Mouse (Mus musculus) MEL (cell line): ENCODE data around the gene Wdr90. TPM values are rescaled to one million over a fixed set of nuclear protein-coding genes. Genes with fewer than 3 reads are reported as not detected.

Source experiments
- DNase-seq: peaks from one replicate; pipeline ENCODE4 v3.0.0; 2011; ENCODE audit warnings: low read depth, low spot score
- H3K27ac ChIP-seq: 2 replicates; pipeline ENCODE4 v1.5.1; 2012; ENCODE audit warnings: low read depth, mild to moderate bottlenecking, control low read depth, low read length, moderate library complexity; ENCODE audit not compliant: control insufficient read depth
- H3K27me3 ChIP-seq, 2 experiments: fragments of 150-350 bp in 1 of 2; sonication (generic) in 1 of 2; 2 replicates each; pipeline ENCODE4 v1.6.1; 2012; ENCODE audit warnings: low read length in 2 of 2, mild to moderate bottlenecking in 2 of 2, improper control_type of control experiment in 1 of 2, moderate library complexity in 1 of 2; ENCODE audit not compliant: insufficient read depth in 2 of 2, control insufficient read depth in 1 of 2
- H3K36me3 ChIP-seq, 2 experiments: 2 replicates each; pipeline ENCODE4 v1.6.1; 2012 to 2014; ENCODE audit warnings: low read length in 2 of 2, improper control_type of control experiment in 1 of 2, inconsistent platforms in 1 of 2, mild to moderate bottlenecking in 1 of 2; ENCODE audit not compliant: insufficient read depth in 2 of 2, control insufficient read depth in 1 of 2
- H3K4me1 ChIP-seq, 2 experiments: fragments of 150-350 bp in 1 of 2; sonication (generic) in 1 of 2; 2 replicates each; pipeline ENCODE4 v1.6.1; 2012; ENCODE audit warnings: low read length in 2 of 2, improper control_type of control experiment in 1 of 2, mild to moderate bottlenecking in 1 of 2; ENCODE audit not compliant: insufficient read depth in 2 of 2, control insufficient read depth in 1 of 2
- H3K4me3 ChIP-seq, 2 experiments: fragments of 150-350 bp in 1 of 2; sonication (generic) in 1 of 2; 2 replicates each; pipeline ENCODE4 v1.5.1; 2012; ENCODE audit warnings: low read depth in 2 of 2, low read length in 2 of 2, mild to moderate bottlenecking in 2 of 2, moderate library complexity in 2 of 2, control low read depth in 1 of 2, improper control_type of control experiment in 1 of 2; ENCODE audit not compliant: control insufficient read depth in 1 of 2, insufficient read depth in 1 of 2
- H3K79me2 ChIP-seq: 2 replicates; pipeline ENCODE4 v1.6.1; 2012; ENCODE audit warnings: mild to moderate bottlenecking, low read length, moderate library complexity; ENCODE audit not compliant: control insufficient read depth, poor library complexity, insufficient read depth
- H3K9ac ChIP-seq: 2 replicates; pipeline ENCODE4 v1.6.1; 2012; ENCODE audit warnings: low read depth, mild to moderate bottlenecking, control low read depth, low read length, moderate library complexity; ENCODE audit not compliant: control insufficient read depth, poor library complexity, severe bottlenecking
- H3K9me3 ChIP-seq: fragments of 150-350 bp; sonication (generic); replicated peaks from 2 replicates; pipeline ENCODE4 v1.6.1; 2012; ENCODE audit warnings: mild to moderate bottlenecking, low read length, improper control_type of control experiment, moderate library complexity; ENCODE audit not compliant: insufficient read depth
- BHLHE40 ChIP-seq: IDR thresholded peaks from 2 replicates; pipeline ENCODE4 v1.6.1; 2012; ENCODE audit warnings: low read depth, mild to moderate bottlenecking, inconsistent platforms, low read length, improper control_type of control experiment, borderline replicate concordance
- CHD1 ChIP-seq: IDR thresholded peaks from 2 replicates; pipeline ENCODE4 v1.6.1; 2012; ENCODE audit warnings: low read depth, mild to moderate bottlenecking, inconsistent platforms, low read length, improper control_type of control experiment
- CHD2 ChIP-seq: IDR thresholded peaks from 2 replicates; pipeline ENCODE4 v1.6.1; 2011; ENCODE audit warnings: low read length, improper control_type of control experiment
- CTCF ChIP-seq, 3 experiments: IDR thresholded peaks in 2 of 3; conservative IDR thresholded peaks in 1 of 3; 2 replicates each; pipeline ENCODE4 v1.5.1; 2011 to 2012; ENCODE audit warnings: low read length in 3 of 3, low read depth in 2 of 3, mild to moderate bottlenecking in 2 of 3, improper control_type of control experiment in 1 of 3, inconsistent platforms in 1 of 3, mixed read lengths in 1 of 3, moderate library complexity in 1 of 3; ENCODE audit not compliant: control insufficient read depth in 1 of 3, insufficient read depth in 1 of 3, poor library complexity in 1 of 3, severe bottlenecking in 1 of 3
- E2F4 ChIP-seq: IDR thresholded peaks from 2 replicates; pipeline ENCODE4 v1.6.1; 2011; ENCODE audit warnings: low read depth, low read length, improper control_type of control experiment, borderline replicate concordance
- EP300 ChIP-seq, 2 experiments: IDR thresholded peaks; 2 replicates each; pipeline ENCODE4 v1.6.1; 2011; ENCODE audit warnings: improper control_type of control experiment in 2 of 2, low read length in 2 of 2, low read depth in 1 of 2, mild to moderate bottlenecking in 1 of 2
- ETS1 ChIP-seq: IDR thresholded peaks from 2 replicates; pipeline ENCODE4 v1.6.1; 2012; ENCODE audit warnings: low read depth, mild to moderate bottlenecking, inconsistent platforms, low read length, improper control_type of control experiment, moderate library complexity
- GABPA ChIP-seq: IDR thresholded peaks from 2 replicates; pipeline ENCODE4 v1.6.1; 2012; ENCODE audit warnings: low read depth, mild to moderate bottlenecking, inconsistent platforms, low read length, improper control_type of control experiment, moderate library complexity
- GATA1 ChIP-seq: IDR thresholded peaks from 2 replicates; pipeline ENCODE4 v1.6.1; 2011; ENCODE audit warnings: low read depth, low read length, improper control_type of control experiment
- KAT2A ChIP-seq: conservative IDR thresholded peaks from 2 replicates; pipeline ENCODE4 v1.6.1; 2012; ENCODE audit warnings: low read depth, low read length, improper control_type of control experiment, inconsistent platforms
- MAFK ChIP-seq: IDR thresholded peaks from 2 replicates; pipeline ENCODE4 v1.6.1; 2011; ENCODE audit warnings: low read depth, mild to moderate bottlenecking, low read length, improper control_type of control experiment, borderline replicate concordance
- MAX ChIP-seq: IDR thresholded peaks from 2 replicates; pipeline ENCODE4 v1.6.1; 2011; ENCODE audit warnings: low read length, improper control_type of control experiment
- MAZ ChIP-seq: IDR thresholded peaks from 2 replicates; pipeline ENCODE4 v1.6.1; 2012; ENCODE audit warnings: low read depth, mild to moderate bottlenecking, inconsistent platforms, low read length, improper control_type of control experiment
- MEF2A ChIP-seq: IDR thresholded peaks from 2 replicates; pipeline ENCODE4 v1.6.1; 2014; ENCODE audit warnings: low read depth, mild to moderate bottlenecking, inconsistent platforms, low read length, improper control_type of control experiment; ENCODE audit not compliant: poor library complexity, insufficient replicate concordance, severe bottlenecking; ENCODE audit errors: extremely low read depth
- MYB ChIP-seq: IDR thresholded peaks from 2 replicates; pipeline ENCODE4 v1.6.1; 2011; ENCODE audit warnings: mild to moderate bottlenecking, low read depth, low read length, improper control_type of control experiment
- MYC ChIP-seq: IDR thresholded peaks from 2 replicates; pipeline ENCODE4 v1.6.1; 2011; ENCODE audit warnings: low read depth, mild to moderate bottlenecking, low read length, improper control_type of control experiment, moderate library complexity
- NRF1 ChIP-seq: IDR thresholded peaks from 2 replicates; pipeline ENCODE4 v1.6.1; 2014; ENCODE audit warnings: low read depth, mild to moderate bottlenecking, inconsistent platforms, low read length, improper control_type of control experiment, moderate library complexity; ENCODE audit not compliant: poor library complexity, insufficient read depth, severe bottlenecking
- POLR2AphosphoS2 ChIP-seq: IDR thresholded peaks from 2 replicates; pipeline ENCODE4 v1.6.1; 2011; ENCODE audit warnings: low read length, improper control_type of control experiment
- POLR2AphosphoS5 ChIP-seq: IDR thresholded peaks from 2 replicates; pipeline ENCODE4 v1.6.1; 2012; ENCODE audit warnings: low read depth, borderline replicate concordance, mild to moderate bottlenecking, inconsistent platforms, low read length, moderate library complexity, mixed read lengths
- SIN3A ChIP-seq: IDR thresholded peaks from 2 replicates; pipeline ENCODE4 v1.6.1; 2012; ENCODE audit warnings: low read length, improper control_type of control experiment, inconsistent platforms
- SMC3 ChIP-seq: IDR thresholded peaks from 2 replicates; pipeline ENCODE4 v1.6.1; 2011; ENCODE audit warnings: low read depth, low read length, improper control_type of control experiment
- TAL1 ChIP-seq: IDR thresholded peaks from 2 replicates; pipeline ENCODE4 v1.6.1; 2012; ENCODE audit warnings: mild to moderate bottlenecking, inconsistent platforms, low read length, moderate library complexity, mixed read lengths
- TBP ChIP-seq: IDR thresholded peaks from 2 replicates; pipeline ENCODE4 v1.8.0; 2011; ENCODE audit warnings: low read depth, low read length, improper control_type of control experiment
- TCF12 ChIP-seq: IDR thresholded peaks from 2 replicates; pipeline ENCODE4 v1.6.1; 2014; ENCODE audit warnings: low read depth, mild to moderate bottlenecking, inconsistent platforms, low read length, improper control_type of control experiment, moderate library complexity
- UBTF ChIP-seq: IDR thresholded peaks from 2 replicates; pipeline ENCODE4 v1.6.1; 2012; ENCODE audit warnings: low read depth, mild to moderate bottlenecking, inconsistent platforms, low read length, improper control_type of control experiment, moderate library complexity, borderline replicate concordance; ENCODE audit not compliant: insufficient read depth
- USF1 ChIP-seq: IDR thresholded peaks from 2 replicates; pipeline ENCODE4 v1.6.1; 2014; ENCODE audit warnings: low read depth, mild to moderate bottlenecking, inconsistent platforms, low read length, improper control_type of control experiment, moderate library complexity
- USF2 ChIP-seq, 2 experiments: IDR thresholded peaks; 2 replicates each; pipeline ENCODE4 v1.6.1; 2011 to 2012; ENCODE audit warnings: improper control_type of control experiment in 2 of 2, low read length in 2 of 2, borderline replicate concordance in 1 of 2, inconsistent platforms in 1 of 2, low read depth in 1 of 2, mild to moderate bottlenecking in 1 of 2; ENCODE audit not compliant: insufficient read depth in 1 of 2
- ZC3H11A ChIP-seq: IDR thresholded peaks from 2 replicates; pipeline ENCODE4 v1.6.1; 2012; ENCODE audit warnings: low read depth, mild to moderate bottlenecking, inconsistent platforms, low read length, improper control_type of control experiment
- ZKSCAN1 ChIP-seq: IDR thresholded peaks from 2 replicates; pipeline ENCODE4 v1.6.1; 2012; ENCODE audit warnings: low read depth, mild to moderate bottlenecking, inconsistent platforms, low read length, improper control_type of control experiment, moderate library complexity
- ZMIZ1 ChIP-seq: IDR thresholded peaks from 2 replicates; pipeline ENCODE4 v1.6.1; 2012; ENCODE audit warnings: low read depth, mild to moderate bottlenecking, inconsistent platforms, low read length, improper control_type of control experiment, moderate library complexity
- ZNF384 ChIP-seq: IDR thresholded peaks from 2 replicates; pipeline ENCODE4 v1.6.1; 2012; ENCODE audit warnings: low read depth, mild to moderate bottlenecking, inconsistent platforms, low read length, improper control_type of control experiment
- polyA plus RNA-seq, 2 experiments: library from polyadenylated mRNA; stranded (reverse) in 1 of 2; unstranded in 1 of 2; fragments of >175 nt in 1 of 2; fragments of >200 nt in 1 of 2; gene quantifications; 2 replicates each; pipeline versions ENCODE4 v1.2.1 to v1.2.4; 2012; ENCODE audit warnings: low replicate concordance in 2 of 2, low read depth in 1 of 2; ENCODE audit not compliant: insufficient read length in 2 of 2, insufficient read depth in 1 of 2, missing spikeins in 1 of 2
- total RNA-seq: library from RNA; depleted of rRNA; stranded (reverse); fragments of 300-350 nt; gene quantifications from 2 replicates; pipeline ENCODE4 v1.2.3, GENCODE M21; 2012

Wdr90 gene
- total and polyA plus RNA-seq, 3 experiments: 23.7 to 44.5 TPM; not detected in 1

DNA sequence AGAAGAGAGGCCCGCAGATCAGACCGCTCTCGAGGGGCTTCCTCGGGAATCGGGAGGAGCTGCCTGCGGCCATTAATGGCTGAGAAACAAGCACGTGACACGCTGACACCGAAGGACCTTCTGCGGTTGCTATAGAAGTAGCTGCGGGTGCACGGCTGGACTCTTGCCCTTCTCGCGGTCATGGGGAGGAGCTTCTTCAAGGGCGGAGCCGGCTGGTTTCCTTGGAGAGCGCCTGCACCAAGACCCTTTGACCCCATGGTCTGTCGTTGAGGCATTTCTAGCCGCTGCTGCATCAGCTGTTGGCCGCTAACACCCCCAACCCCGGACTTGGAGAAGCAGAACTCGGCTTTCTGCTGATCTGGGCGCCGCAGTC, 28.0 kb downstream of the Wdr90 start, which contains the start of gene Stub1 (continued):
- TF ChIP-seq MYB: no peak
- no peak for TF ChIP-seq ZC3H11A
- TF ChIP-seq MAX: no peak; the same call in 1 of the 2 replicates

DNA sequence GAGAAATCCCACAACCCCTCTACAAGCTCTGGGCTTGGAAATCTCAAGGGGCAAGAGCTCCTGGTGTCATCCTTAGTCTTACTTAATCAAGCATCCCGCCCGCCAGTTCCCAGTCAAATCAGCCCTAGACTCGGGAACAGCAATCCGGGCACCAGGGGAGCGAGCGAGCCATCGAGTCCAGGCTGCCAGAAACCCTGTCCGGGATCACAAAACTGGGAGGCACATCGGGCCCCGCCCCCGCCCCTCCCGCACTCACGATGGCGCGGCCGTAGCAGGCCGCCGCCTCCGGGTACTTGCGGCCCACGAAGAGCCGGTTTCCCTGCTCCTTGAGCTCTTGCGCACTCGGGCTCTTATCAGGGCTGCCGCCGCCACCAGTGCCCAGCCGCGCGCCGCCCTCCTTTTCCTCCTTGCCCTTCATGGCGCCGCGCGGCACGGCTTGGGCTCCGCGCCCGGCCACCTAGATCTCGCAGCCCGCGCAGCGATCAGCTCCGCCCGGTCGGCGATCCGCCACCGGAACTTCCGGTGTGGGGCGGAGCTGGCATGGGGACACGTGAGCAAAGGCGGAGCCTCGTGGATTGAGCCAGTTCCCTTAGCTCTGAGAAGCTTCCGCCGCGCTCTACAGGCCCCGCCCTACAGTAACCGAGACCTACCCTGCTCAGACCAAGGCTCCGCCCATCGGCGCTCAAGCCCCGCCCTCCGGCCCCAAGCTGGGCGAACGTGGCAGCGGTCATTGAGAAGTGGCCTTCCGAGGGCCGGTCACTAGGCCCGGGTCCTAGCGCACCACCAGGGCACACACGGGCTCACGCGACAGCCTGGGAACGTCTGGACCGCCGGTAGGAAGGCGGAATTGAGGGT, 28.6 kb downstream of the Wdr90 start:
- H3K9ac ChIP-seq: peak overlapping the region; percentile 95
- peak overlapping the region; percentile 80 to 87 for H3K4me3 ChIP-seq
- peaks cover 2 to 37% of the 10 kb centered on the region in 2 experiments; a peak in 3 of 4 replicates for H3K4me1 ChIP-seq
- peak overlapping the region; percentile 82 for H3K27ac ChIP-seq
- peaks cover 0 to 13% of the 10 kb centered on the region in 2 experiments; a peak in 2 of 4 replicates for H3K36me3 ChIP-seq
- DNase-seq: peak; percentile 99
- no peaks in the 10 kb centered on the region for H3K9me3 ChIP-seq
- H3K79me2 ChIP-seq: peaks cover 52% of the 10 kb centered on the region
- H3K27me3 ChIP-seq: no peaks in the 10 kb centered on the region
- TF ChIP-seq MAFK: no peak
- no peak for TF ChIP-seq SMC3
- TF ChIP-seq SIN3A: peak; percentile 78; the same call in 1 of the 2 replicates
- no peak for TF ChIP-seq POLR2AphosphoS5
- no peak for TF ChIP-seq EP300 (IDR thresholded peaks at IDR 0.05; ENCODE audit: low read depth in 1 of 2, low read length in 2 of 2)
- peak; percentile 95 for TF ChIP-seq BHLHE40
- no peak for TF ChIP-seq TAL1
- no peak for TF ChIP-seq MYB
- peak; percentile 39; the same call in 1 of the 2 replicates for TF ChIP-seq NRF1
- TF ChIP-seq UBTF: 0 out of 2 replicates have a peak, but pooled peaks have one; percentile 36
- TF ChIP-seq CHD1: no peak
- TF ChIP-seq MAZ: peak; percentile 25; the same call in 1 of the 2 replicates
- TF ChIP-seq ZMIZ1: peak; percentile 84
- no peak for TF ChIP-seq GATA1
- TF ChIP-seq ETS1: peak; percentile 41; the same call in 1 of the 2 replicates
- peak; percentile 97 for TF ChIP-seq USF1
- TF ChIP-seq ZNF384: no peak
- peak; percentile 55 for TF ChIP-seq TCF12
- TF ChIP-seq ZC3H11A: no peak
- peak; percentile 87 for TF ChIP-seq MAX
- TF ChIP-seq ZKSCAN1: no peak
- no peak for TF ChIP-seq E2F4
- TF ChIP-seq MEF2A: no peak
- TF ChIP-seq USF2 (IDR thresholded peaks at IDR 0.05; ENCODE audit: borderline replicate concordance in 1 of 2, insufficient read depth in 1 of 2, low read depth in 1 of 2, low read length in 2 of 2): peak in 1 of 2 experiments; percentile 83; a peak in 2 of 4 replicates
- TF ChIP-seq TBP: no peak
- no peak; the same call in 1 of the 2 replicates for TF ChIP-seq CHD2
- TF ChIP-seq KAT2A: no peak; the same call in 1 of the 2 replicates
- TF ChIP-seq MYC: peak; percentile 42; the same call in 1 of the 2 replicates
- TF ChIP-seq CTCF (IDR thresholded peaks at IDR 0.05 in 2 of 3, conservative IDR thresholded peaks at IDR 0.05 in 1 of 3; ENCODE audit: control insufficient read depth in 1 of 3, insufficient read depth in 1 of 3, low read depth in 2 of 3, low read length in 3 of 3, poor library complexity in 1 of 3, severe bottlenecking in 1 of 3): 0 out of 6 replicates have a peak, but pooled peaks of 1 of the 3 experiments have one; percentile 8
- TF ChIP-seq POLR2AphosphoS2: peak; percentile 93
- TF ChIP-seq GABPA: no peak
